Mouse (Mus musculus) testis, postnatal 14 days (tissue): ENCODE data around the gene Mcoln1.

Experiments used
- DNase-seq: peaks from one replicate; pipeline ENCODE4 v3.0.0; 2021; ENCODE audit warnings: low spot score

Mcoln1 gene

DNA sequence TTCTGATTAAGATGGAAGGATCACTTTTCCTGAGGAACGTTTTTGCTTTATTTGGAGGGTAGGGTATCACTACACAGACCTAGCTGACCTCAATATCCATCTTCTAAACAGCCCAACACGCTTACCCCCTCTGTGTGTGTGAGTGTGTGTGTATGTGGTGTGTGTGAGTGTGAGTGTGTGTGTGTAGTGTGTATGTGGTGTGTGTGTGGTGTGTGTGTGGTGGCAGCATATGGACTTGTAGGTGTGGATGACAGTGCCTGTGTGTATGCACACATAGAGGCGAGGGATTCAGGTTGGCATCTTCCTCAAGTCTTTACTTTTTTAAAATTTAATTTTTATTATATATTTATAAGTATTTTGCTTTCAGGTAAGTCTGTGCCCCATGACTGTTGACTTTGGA lies 1.7 kb upstream of the Mcoln1 start:
- DNase-seq = no peak

DNA sequence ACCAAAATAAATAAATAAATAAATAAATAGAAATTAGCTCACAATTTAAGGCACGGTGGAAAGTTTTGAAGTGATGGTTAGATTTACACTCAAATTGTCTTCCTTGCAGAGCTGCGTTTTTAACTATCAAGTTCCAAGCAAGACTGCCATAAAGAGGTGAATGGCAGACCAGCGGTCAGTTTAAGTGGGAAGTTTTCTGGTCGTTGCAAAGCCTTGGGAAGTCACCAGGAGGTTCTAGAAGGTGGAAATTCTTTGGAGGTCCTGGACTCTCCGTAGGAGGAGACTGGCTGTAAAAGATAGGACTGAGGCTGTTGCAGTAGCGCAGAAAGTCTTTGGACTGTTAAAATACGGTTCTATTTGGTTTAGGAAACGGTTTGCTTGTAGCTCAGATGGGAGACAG lies 506 bp upstream of the Mcoln1 start:
- no peak for DNase-seq

DNA sequence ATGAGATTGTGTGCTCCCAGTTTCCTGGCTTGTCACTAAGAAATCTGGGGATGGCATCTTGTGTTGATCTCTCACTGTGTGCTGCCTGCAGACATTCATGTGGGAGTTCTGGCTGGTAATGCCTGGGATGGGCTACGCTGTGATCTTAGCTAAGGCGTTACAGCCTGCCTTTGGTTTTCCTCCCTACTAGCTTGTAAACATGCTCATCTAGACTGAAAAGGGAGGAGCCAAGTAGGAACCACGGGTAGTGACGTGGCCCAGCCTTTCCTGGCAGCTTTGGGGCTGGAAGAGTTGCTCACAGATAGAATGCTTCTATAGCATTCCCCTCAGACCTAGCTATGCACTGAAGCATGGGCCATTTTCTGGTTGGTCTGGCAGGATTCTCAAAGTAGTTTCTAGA lies 2.0 kb downstream of the Mcoln1 start:
- no peak for DNase-seq

- no peak for DNase-seq
These were observed 7.9 kb downstream of the Mcoln1 start for GRCm38 (mm10) chr8:3507979-3508754.

DNA sequence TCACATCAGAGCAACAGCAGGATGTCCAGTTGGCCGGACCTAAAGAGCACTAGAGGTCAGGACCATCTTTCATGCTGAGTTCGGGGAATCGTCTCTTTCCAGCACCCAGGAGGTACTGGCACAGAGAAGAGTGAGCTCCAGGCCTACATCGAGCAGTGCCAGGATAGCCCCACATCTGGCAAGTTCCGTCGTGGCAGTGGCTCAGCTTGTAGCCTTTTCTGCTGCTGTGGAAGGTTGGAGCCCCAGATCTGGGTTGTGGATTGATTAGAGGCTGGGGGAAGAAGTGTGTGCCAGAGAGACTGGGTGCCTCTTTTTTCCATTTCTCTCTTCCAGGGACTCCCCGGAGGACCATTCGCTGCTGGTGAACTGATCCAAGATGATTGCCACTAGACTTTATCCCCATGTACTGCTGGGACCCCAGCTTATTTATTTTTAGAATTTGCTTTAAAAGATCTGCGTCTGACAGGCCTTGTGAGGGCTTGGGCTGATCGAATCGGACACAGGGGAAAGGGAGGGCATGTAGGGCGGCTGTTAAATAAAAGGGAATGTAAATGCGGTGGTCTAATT lies 14.5 kb downstream of the Mcoln1 start:
- no peak for DNase-seq

DNA sequence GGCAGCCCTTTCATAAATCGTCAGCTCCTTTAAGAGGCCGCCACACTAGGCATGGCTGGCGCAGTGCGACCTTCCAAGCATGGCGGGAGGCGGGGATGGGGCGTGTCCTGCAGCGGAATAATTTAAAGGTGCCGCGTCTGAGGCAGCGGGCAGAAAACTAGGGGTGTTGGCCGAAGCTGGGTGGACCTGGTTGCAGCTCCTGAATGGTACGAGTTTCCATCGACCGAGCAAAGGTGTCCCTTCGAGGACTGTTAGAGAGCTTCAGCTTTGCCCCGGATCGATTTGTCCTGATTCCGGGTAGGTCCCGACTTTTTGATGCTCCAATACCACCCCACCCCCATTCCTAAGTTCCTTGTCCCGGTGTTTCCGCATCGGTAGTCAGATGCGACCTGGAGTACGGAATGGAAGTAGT lies 15.0 kb downstream of the Mcoln1 start, which contains the start of gene Pnpla6:
Pnpla6 (plus strand) TSS at position 125 of the 412 bp plus-strand sequence.
- DNase-seq = peak; percentile 75

GRCm38 (mm10) chr8:3515771-3516417 lies 15.6 kb downstream of the Mcoln1 start:
- DNase-seq = no peak

DNA sequence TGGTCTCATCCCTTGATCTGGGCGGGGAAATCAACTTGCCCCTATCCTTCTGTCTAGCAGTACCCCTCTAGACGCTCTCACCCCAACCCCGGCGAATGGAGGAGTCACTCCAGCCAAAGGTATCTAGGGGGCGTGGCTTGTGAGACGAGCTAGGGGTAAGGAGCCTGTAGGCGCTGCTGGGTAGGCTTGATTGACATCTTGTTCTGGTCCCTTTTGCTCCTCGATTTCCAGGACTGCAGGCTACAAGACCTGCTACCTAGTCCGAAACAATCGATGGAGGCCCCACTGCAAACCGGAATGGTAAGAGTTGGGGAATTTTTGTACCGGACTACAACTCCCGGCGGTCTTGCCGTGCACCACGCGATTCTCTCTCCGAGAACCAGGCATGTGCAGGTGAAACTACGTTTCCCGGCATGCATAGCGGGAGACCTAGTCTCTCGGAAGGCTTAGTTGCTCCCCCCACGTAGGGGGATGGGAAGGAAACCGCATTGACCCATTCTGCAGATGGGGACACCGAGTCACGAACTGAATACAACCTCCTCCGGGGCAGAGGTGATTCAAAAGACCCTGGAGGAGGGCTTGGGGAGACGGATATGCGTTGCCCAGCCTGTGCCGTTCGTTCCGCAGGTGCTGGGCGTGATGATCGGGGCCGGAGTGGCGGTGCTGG lies 16.3 kb downstream of the Mcoln1 start:
- peak; percentile 90 for DNase-seq

DNA sequence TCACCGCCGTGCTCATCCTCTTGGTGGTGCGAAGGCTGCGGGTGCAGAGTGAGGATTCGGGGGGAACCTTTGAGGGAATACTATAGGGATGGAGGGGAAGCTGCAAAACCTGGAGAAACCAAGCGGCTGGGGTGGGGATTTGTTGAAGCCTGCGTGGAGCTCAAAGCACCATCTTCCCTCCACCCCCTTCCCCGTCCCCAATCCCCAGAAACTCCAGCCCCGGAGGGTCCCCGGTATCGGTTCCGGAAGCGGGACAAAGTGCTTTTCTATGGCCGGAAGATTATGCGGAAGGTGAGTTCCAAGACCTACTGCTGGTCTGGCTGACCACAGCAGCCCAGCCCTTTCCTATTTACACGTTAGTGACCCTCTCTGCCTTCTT lies 16.8 kb downstream of the Mcoln1 start:
- DNase-seq = no peak

GRCm38 (mm10) chr8:3522007-3522697 lies 21.9 kb downstream of the Mcoln1 start:
- DNase-seq = no peak

GRCm38 (mm10) chr8:3530816-3531215 lies 30.6 kb downstream of the Mcoln1 start:
- DNase-seq = no peak

DNA sequence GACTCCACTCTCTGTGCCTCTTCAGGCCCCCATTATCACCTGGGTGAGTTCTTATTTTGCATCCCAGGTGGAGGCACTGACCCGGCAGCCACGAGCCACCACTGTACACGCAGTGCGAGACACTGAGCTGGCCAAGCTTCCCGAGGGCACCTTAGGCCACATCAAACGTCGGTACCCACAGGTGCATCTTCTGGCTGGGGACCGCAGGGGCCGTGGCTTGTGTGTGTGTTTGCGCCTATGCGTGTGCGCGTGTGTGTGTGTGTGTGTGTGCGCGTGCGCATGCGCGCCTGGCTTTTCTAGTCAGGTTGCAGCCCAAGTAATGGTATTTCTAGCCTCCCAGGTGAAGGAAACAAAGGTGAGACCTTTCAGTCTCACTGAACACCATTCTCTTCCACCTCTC lies 31.7 kb downstream of the Mcoln1 start:
- no peak for DNase-seq

GRCm38 (mm10) chr8:3536053-3536841 lies 36.0 kb downstream of the Mcoln1 start:
- DNase-seq = no peak

- DNase-seq = no peak
These were observed 36.7 kb downstream of the Mcoln1 start for GRCm38 (mm10) chr8:3536940-3537339.

DNA sequence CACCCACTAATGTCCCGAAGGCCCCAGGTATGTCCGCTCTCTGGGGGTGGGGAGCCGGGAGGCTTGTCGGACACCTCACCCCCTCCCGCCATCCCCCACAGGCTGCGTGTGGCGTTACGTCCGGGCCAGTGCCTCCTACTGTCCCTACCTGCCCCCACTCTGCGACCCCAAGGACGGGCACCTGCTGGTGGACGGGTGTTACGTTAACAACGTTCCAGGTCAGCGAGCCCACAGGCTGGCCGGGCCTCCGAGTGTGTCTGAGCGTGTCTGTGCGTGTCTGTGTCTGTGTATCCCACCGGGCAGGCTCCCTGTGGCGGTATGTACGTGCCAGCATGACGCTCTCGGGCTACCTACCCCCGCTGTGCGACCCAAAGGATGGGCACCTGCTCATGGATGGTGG lies 37.4 kb downstream of the Mcoln1 start:
- DNase-seq = no peak

DNA sequence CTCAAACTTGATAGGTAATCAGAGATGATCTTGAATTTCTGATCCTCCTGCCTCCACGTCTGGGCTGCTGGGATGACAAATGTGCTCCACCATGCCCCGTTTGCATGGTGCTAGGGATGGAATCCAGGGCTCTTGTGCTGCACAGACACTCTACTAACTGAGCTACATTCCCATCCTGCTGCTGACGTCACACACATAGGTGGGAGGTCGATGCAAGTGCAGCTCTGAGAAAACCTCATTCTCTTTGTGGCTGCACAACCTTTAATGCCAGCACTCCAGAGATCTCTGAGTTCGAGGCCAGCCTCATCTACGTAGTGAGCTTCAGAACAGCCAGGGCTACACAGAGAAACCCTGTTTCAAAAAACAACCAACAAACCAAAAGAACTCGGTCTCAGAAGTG lies 38.9 kb downstream of the Mcoln1 start:
- DNase-seq = no peak

- no peak for DNase-seq
These were observed 39.8 kb downstream of the Mcoln1 start for GRCm38 (mm10) chr8:3540076-3540475.

- no peak for DNase-seq
These were observed 46.3 kb downstream of the Mcoln1 start for GRCm38 (mm10) chr8:3546511-3546910.

- DNase-seq = no peak
These were observed 52.0 kb downstream of the Mcoln1 start for GRCm38 (mm10) chr8:3552240-3552639.

- no peak for DNase-seq
These were observed 55.9 kb downstream of the Mcoln1 start for GRCm38 (mm10) chr8:3556114-3556513.
